Mouse (Mus musculus): Measurements from ENCODE around the gene Lonp1.
"Not testable (repeated sequence)": the region's sequence is repeated elsewhere in the genome, so short reads cannot be mapped to it uniquely, and the experiment has no call there.

The Lonp1 gene

GRCm38 (mm10) chr17:56625495-56625894 is 1.2 kb downstream of the Lonp1 start:
- DNase-seq (ENCODE audit: low spot score in 2 of 2) = no peak

GRCm38 (mm10) chr17:56617628-56618027 is 9.1 kb downstream of the Lonp1 start:
- DNase-seq (ENCODE audit: low spot score in 2 of 2) = no peak

GRCm38 (mm10) chr17:56616725-56617124 is 10.0 kb downstream of the Lonp1 start:
- DNase-seq (ENCODE audit: low spot score in 2 of 2) = no peak

GRCm38 (mm10) chr17:56615792-56616191 is 10.9 kb downstream of the Lonp1 start:
- no peak for DNase-seq (ENCODE audit: low spot score in 2 of 2)

- DNase-seq (ENCODE audit: low spot score in 2 of 2) = no peak
Measured at GRCm38 (mm10) chr17:56615136-56615784, 11.4 kb downstream of the Lonp1 start.

- no peak for DNase-seq (ENCODE audit: low spot score in 2 of 2)
Measured at GRCm38 (mm10) chr17:56614391-56615135, 12.1 kb downstream of the Lonp1 start.

- DNase-seq (ENCODE audit: low spot score in 2 of 2) = not testable (repeated sequence)
Measured at GRCm38 (mm10) chr17:56613893-56614292, 12.8 kb downstream of the Lonp1 start.

GRCm38 (mm10) chr17:56613236-56613844 is 13.3 kb downstream of the Lonp1 start, which contains the start of gene Rpl36:
Gene Rpl36 (plus strand): TSS chr17:56613416.
- peak; percentile 97 to 99 for DNase-seq (ENCODE audit: low spot score in 2 of 2)

GRCm38 (mm10) chr17:56612565-56612939 is 14.1 kb downstream of the Lonp1 start:
- not testable (repeated sequence) for DNase-seq (ENCODE audit: low spot score in 2 of 2)

GRCm38 (mm10) chr17:56611861-56612564 is 14.7 kb downstream of the Lonp1 start:
- DNase-seq (ENCODE audit: low spot score in 2 of 2) = no peak

GRCm38 (mm10) chr17:56611323-56611722 is 15.4 kb downstream of the Lonp1 start:
- no peak for DNase-seq (ENCODE audit: low spot score in 2 of 2)

GRCm38 (mm10) chr17:56609452-56610171 is 17.1 kb downstream of the Lonp1 start, which contains the start of gene 2410015M20Rik:
Gene 2410015M20Rik (minus strand): TSS chr17:56609771.
- peak; percentile 84 to 93 for DNase-seq (ENCODE audit: low spot score in 2 of 2)

GRCm38 (mm10) chr17:56608699-56609098 is 18.0 kb downstream of the Lonp1 start:
- DNase-seq (ENCODE audit: low spot score in 2 of 2) = no peak

- no peak for DNase-seq (ENCODE audit: low spot score in 2 of 2)
Measured at GRCm38 (mm10) chr17:56607521-56608062, 19.1 kb downstream of the Lonp1 start.

- no peak for DNase-seq (ENCODE audit: low spot score in 2 of 2)
Measured at GRCm38 (mm10) chr17:56605431-56605830, 21.3 kb downstream of the Lonp1 start.

- DNase-seq (ENCODE audit: low spot score in 2 of 2) = no peak
Measured at GRCm38 (mm10) chr17:56604422-56604821, 22.3 kb downstream of the Lonp1 start.

- no peak for DNase-seq (ENCODE audit: low spot score in 2 of 2)
Measured at GRCm38 (mm10) chr17:56604070-56604380, 22.7 kb downstream of the Lonp1 start.

GRCm38 (mm10) chr17:56603186-56604069 is 23.3 kb downstream of the Lonp1 start:
- no peak for DNase-seq (ENCODE audit: low spot score in 2 of 2)

GRCm38 (mm10) chr17:56593527-56594271 is 33.0 kb downstream of the Lonp1 start:
- DNase-seq (ENCODE audit: low spot score in 2 of 2) = no peak
